Mouse (Mus musculus) thymus, adult 2 months (tissue): ENCODE measurements around the gene Rasgrp2. TPM values are rescaled to one million over a fixed set of nuclear protein-coding genes. Genes with fewer than 3 reads are reported as not detected.
A peak's percentile ranks its signal among the peaks of the same experiment; 100 is the strongest.

Source experiments
- DNase-seq: peaks from one replicate; pipeline ENCODE4 v3.0.0; 2021
- H3K27ac ChIP-seq: fragments of 200-500 bp; 2 replicates; pipeline ENCODE4 v1.5.1; 2012; ENCODE audit warnings: low read length, control low read depth; ENCODE audit not compliant: control insufficient read depth, insufficient read depth
- H3K27me3 ChIP-seq: fragments of 200-500 bp; 2 replicates; pipeline ENCODE4 v1.6.1; 2012; ENCODE audit warnings: mild to moderate bottlenecking, low read length, moderate library complexity, mixed read lengths; ENCODE audit not compliant: control insufficient read depth, insufficient read depth
- H3K36me3 ChIP-seq: fragments of 200-500 bp; 2 replicates; pipeline ENCODE4 v1.6.1; 2012; ENCODE audit warnings: mild to moderate bottlenecking, low read length, moderate library complexity; ENCODE audit not compliant: control insufficient read depth, insufficient read depth
- H3K4me1 ChIP-seq: fragments of 200-500 bp; replicated peaks from 2 replicates; pipeline ENCODE4 v1.6.1; 2012; ENCODE audit warnings: low read length; ENCODE audit not compliant: control insufficient read depth, insufficient read depth
- H3K4me3 ChIP-seq: fragments of 200-500 bp; 2 replicates; pipeline ENCODE4 v1.5.1; 2012; ENCODE audit warnings: mild to moderate bottlenecking, low read length, control low read depth, moderate library complexity; ENCODE audit not compliant: control insufficient read depth, insufficient read depth
- CTCF ChIP-seq: fragments of 200-500 bp; IDR thresholded peaks from 2 replicates; pipeline ENCODE4 v1.5.1; 2012; ENCODE audit warnings: mild to moderate bottlenecking, control low read depth, low read length, moderate library complexity, borderline replicate concordance; ENCODE audit not compliant: control insufficient read depth, poor library complexity, insufficient read depth; ENCODE audit errors: extremely low read depth
- POLR2A ChIP-seq: fragments of 200-500 bp; IDR thresholded peaks from 2 replicates; pipeline ENCODE4 v1.6.1; 2012; ENCODE audit warnings: mild to moderate bottlenecking, low read length, control low read depth, moderate library complexity; ENCODE audit not compliant: control insufficient read depth, poor library complexity, insufficient read depth; ENCODE audit errors: extremely low read depth
- WGBS: fragments of 180-500 bp; shearing (Covaris S2); methylation state at CpG from one replicate; pipeline ENCODE4 v1.1.7; 2018; 5-methylcytosine and 5-hydroxymethylcytosine counted together
- polyA plus RNA-seq: library from polyadenylated mRNA; depleted of rRNA; stranded (reverse); fragments of >200 nt; gene quantifications from 2 replicates; pipeline ENCODE4 v1.2.3, GENCODE M21; 2012

Gene Rasgrp2
- polyA plus RNA-seq, 1 experiment, result 561 TPM

DNA sequence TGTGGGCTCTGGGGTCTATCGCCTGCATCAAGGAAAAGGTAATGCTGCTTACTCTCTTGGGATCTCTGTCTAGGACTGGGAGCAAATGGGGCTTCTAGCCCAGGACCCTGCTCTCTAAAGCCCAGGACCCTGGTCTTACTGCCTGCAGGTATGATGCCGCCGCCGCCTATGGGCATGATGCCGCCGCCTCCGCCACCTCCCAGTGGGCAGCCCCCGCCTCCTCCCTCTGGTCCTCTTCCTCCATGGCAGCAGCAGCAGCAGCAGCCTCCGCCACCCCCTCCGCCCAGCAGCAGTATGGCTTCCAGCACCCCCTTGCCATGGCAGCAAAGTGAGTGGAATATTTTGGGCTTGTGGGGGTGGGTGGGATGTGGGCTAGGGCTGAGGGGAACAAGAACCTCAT, 24.6 kb upstream of the Rasgrp2 start:
- no peak for DNase-seq
- TF ChIP-seq POLR2A (no peak), CTCF (no peak)
- no peak overlapping the region for H3K4me3 ChIP-seq
- H3K4me1 ChIP-seq, result no peaks in the 10 kb centered on the region; the same call in 1 of the 2 replicates
- no peak overlapping the region for H3K27ac ChIP-seq
- H3K27me3 ChIP-seq, result no peaks in the 10 kb centered on the region
- WGBS, result over 99% methylated on average over 10 of the region's 10 CpGs
- H3K36me3 ChIP-seq, result peaks cover 88% of the 10 kb centered on the region

- H3K4me1 ChIP-seq, result no peaks in the 10 kb centered on the region; the same call in 1 of the 2 replicates
- no peak for DNase-seq
- no peaks in the 10 kb centered on the region for H3K27me3 ChIP-seq
- H3K36me3 ChIP-seq, result peaks cover 80% of the 10 kb centered on the region
- no peak overlapping the region for H3K4me3 ChIP-seq
- WGBS, result 97% methylated on average over 42 of the region's 42 CpGs
- no peak for TF ChIP-seq CTCF
- no peak for TF ChIP-seq POLR2A
- H3K27ac ChIP-seq, result no peak overlapping the region
Measured at GRCm38 (mm10) chr19:6375423-6376254, 23.5 kb upstream of the Rasgrp2 start.

- TF ChIP-seq CTCF (peak; percentile 63; the same call in 1 of the 2 replicates), POLR2A (no peak)
- no peak for DNase-seq
- no peaks in the 10 kb centered on the region; the same call in 1 of the 2 replicates for H3K4me1 ChIP-seq
- no peak overlapping the region for H3K27ac ChIP-seq
- peaks cover 75% of the 10 kb centered on the region for H3K36me3 ChIP-seq
- WGBS, result 93% methylated on average over 14 of the region's 14 CpGs
- no peak overlapping the region for H3K4me3 ChIP-seq
- no peaks in the 10 kb centered on the region for H3K27me3 ChIP-seq
Measured at GRCm38 (mm10) chr19:6376255-6376564, 22.9 kb upstream of the Rasgrp2 start.

DNA sequence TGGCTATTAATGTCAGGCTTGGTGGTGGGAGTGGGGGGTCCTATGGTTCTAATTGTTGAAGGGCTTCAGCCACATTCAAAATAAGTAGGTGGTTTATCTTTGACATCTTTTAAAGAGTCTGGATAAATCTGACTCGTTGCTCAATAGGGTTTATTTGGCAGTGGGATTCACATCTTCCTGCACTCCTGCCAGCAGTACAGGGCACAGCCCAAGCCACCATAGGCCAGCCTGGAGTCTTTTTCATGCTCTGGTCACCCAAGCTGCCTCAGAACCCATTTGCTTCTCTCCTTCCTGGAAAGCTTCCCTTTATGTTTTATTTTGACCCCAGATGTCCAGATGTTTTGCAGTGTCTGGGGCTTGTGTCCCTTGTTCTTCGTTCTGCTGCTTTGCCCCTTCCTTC, 22.5 kb upstream of the Rasgrp2 start:
- no peaks in the 10 kb centered on the region for H3K27me3 ChIP-seq
- DNase-seq, result no peak
- peaks cover 71% of the 10 kb centered on the region for H3K36me3 ChIP-seq
- H3K27ac ChIP-seq, result no peak overlapping the region
- no peak for TF ChIP-seq POLR2A
- TF ChIP-seq CTCF, result no peak
- H3K4me1 ChIP-seq, result no peaks in the 10 kb centered on the region; the same call in 1 of the 2 replicates
- no peak overlapping the region for H3K4me3 ChIP-seq
- WGBS, result 86% methylated on average over 2 of the region's 2 CpGs

- DNase-seq, result no peak
- H3K36me3 ChIP-seq, result peaks cover 63% of the 10 kb centered on the region
- WGBS, result 94% methylated on average over 11 of the region's 11 CpGs
- H3K27ac ChIP-seq, result no peak overlapping the region
- H3K4me3 ChIP-seq, result no peak overlapping the region
- TF ChIP-seq POLR2A (no peak), CTCF (no peak)
- no peaks in the 10 kb centered on the region for H3K27me3 ChIP-seq
- no peaks in the 10 kb centered on the region; the same call in 1 of the 2 replicates for H3K4me1 ChIP-seq
Measured at GRCm38 (mm10) chr19:6377327-6378040, 21.7 kb upstream of the Rasgrp2 start.

- Histone ChIP-seq H3K36me3 (peaks cover 32% of the 10 kb centered on the region), H3K4me1 (peaks cover 13% of the 10 kb centered on the region), H3K4me3 (no peak overlapping the region), H3K27ac (no peak overlapping the region), H3K27me3 (no peaks in the 10 kb centered on the region)
- WGBS, result 95% methylated on average over 9 of the region's 9 CpGs
- DNase-seq, result no peak
- no peak for TF ChIP-seq POLR2A
- no peak for TF ChIP-seq CTCF
Measured at GRCm38 (mm10) chr19:6380411-6381166, 18.6 kb upstream of the Rasgrp2 start.
